Mouse (Mus musculus) testis, adult 2 months (tissue): ENCODE results near the gene Skint1. TPM values are rescaled to one million over a fixed set of nuclear protein-coding genes. Genes with fewer than 3 reads are reported as not detected.
"Not testable (repeated sequence)": the region's sequence is repeated elsewhere in the genome, so short reads cannot be mapped to it uniquely, and the experiment has no call there.

Experiments
- H3K27ac ChIP-seq: fragments of 200-500 bp; 2 replicates; pipeline ENCODE4 v1.5.1; 2012; ENCODE audit warnings: low read depth, low read length; ENCODE audit not compliant: control insufficient read depth, insufficient read depth
- H3K27me3 ChIP-seq: fragments of 200-500 bp; 2 replicates; pipeline ENCODE4 v1.6.1; 2012; ENCODE audit warnings: mild to moderate bottlenecking, low read length, moderate library complexity; ENCODE audit not compliant: control insufficient read depth, insufficient read depth
- H3K36me3 ChIP-seq: fragments of 200-500 bp; 2 replicates; pipeline ENCODE4 v1.6.1; 2012; ENCODE audit warnings: mild to moderate bottlenecking, low read length; ENCODE audit not compliant: control insufficient read depth, insufficient read depth
- H3K4me1 ChIP-seq: fragments of 200-500 bp; 2 replicates; pipeline ENCODE4 v1.6.1; 2012; ENCODE audit warnings: low read length; ENCODE audit not compliant: control insufficient read depth, insufficient read depth
- H3K4me3 ChIP-seq: fragments of 200-500 bp; 2 replicates; pipeline ENCODE4 v1.5.1; 2012; ENCODE audit warnings: low read depth, mild to moderate bottlenecking, low read length, moderate library complexity, mixed read lengths; ENCODE audit not compliant: control insufficient read depth
- CTCF ChIP-seq: fragments of 200-500 bp; IDR thresholded peaks from 2 replicates; pipeline ENCODE4 v1.5.1; 2012; ENCODE audit warnings: low read depth, mild to moderate bottlenecking, inconsistent platforms, low read length, moderate library complexity; ENCODE audit not compliant: control insufficient read depth, insufficient read depth, insufficient replicate concordance
- POLR2A ChIP-seq: fragments of 200-500 bp; IDR thresholded peaks from 2 replicates; pipeline ENCODE4 v1.6.1; 2012; ENCODE audit warnings: low read depth, mild to moderate bottlenecking, inconsistent platforms, low read length, moderate library complexity; ENCODE audit not compliant: control insufficient read depth
- polyA plus RNA-seq: library from polyadenylated mRNA; depleted of rRNA; stranded (reverse); fragments of >200 nt; gene quantifications from 2 replicates; pipeline ENCODE4 v1.2.3, GENCODE M21; 2012; rRNA removed

Skint1 gene
- polyA plus RNA-seq, result not detected in 2 replicates

DNA sequence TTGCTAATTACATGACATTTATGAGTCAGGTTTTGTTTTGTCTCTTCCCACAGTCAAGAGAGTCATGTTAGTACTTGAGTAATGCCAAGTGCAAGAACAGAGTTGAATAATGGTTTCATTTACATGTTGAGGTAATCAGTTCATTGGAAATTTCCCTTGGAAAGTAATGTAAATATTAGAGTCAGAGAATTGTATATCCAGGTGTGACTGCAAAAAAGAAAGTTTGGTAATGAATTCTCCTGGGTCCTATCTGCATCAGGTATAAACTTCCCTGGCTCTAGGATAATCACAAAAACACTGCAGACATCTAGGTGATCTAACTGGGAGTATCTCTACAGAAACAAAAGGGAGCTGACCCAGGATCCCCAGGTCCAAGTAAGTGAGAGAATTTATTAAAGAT, at the start of gene Skint1:
Skint1 (plus strand) TSS at position 301 of the 400 bp plus-strand sequence.
- H3K36me3 ChIP-seq, result no peaks in the 10 kb centered on the region
- no peaks in the 10 kb centered on the region for H3K4me1 ChIP-seq
- no peaks in the 10 kb centered on the region for H3K27me3 ChIP-seq
- H3K27ac ChIP-seq, result no peak within 1 kb of the TSS
- TF ChIP-seq CTCF (no peak), POLR2A (no peak)
- H3K4me3 ChIP-seq, result no peak within 1 kb of the TSS

DNA sequence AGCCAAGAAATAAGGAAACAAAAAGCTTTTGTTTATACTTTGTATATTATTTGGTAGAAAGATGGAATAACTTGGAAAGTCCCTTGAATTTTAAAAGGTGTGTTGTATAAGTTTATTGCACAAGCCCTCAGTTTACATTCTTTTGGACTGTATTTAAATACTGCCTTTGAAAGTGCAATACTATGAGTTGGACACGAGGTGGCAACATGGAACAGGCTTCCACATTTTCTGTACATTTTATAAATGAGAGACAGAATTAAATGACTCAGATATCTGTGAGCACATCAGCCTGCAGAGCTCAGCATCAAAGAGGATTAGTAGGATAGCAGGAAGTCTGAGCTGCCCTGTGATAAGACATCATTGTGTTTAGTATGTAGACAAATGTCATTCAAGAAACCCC, 44.8 kb upstream of the Skint1 start:
- Histone ChIP-seq H3K27me3 (no peaks in the 10 kb centered on the region), H3K4me3 (no peak overlapping the region), H3K36me3 (no peaks in the 10 kb centered on the region), H3K27ac (no peak overlapping the region), H3K4me1 (no peaks in the 10 kb centered on the region)
- TF ChIP-seq CTCF (no peak), POLR2A (no peak)

DNA sequence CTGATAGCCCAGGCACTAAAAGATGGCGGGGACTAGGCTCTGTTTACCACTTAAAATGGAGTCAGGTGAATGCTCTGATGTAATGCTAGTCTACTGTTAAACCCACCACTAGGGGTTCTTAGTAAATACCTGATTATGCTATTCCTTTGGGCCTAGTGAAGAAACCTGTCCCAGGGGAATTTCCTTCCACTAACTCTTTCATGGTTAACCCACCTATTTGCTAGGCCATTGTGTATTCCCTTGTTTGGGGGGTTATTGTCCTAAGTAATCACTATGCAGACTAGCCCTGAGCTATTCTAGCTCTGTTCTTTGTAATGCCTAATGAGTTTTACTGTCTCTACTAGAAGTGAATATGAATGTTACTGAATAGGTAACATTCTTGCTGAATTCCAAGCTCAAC, 42.8 kb upstream of the Skint1 start:
- not testable (repeated sequence) for H3K36me3 ChIP-seq, H3K27me3 ChIP-seq, H3K27ac ChIP-seq, H3K4me1 ChIP-seq, H3K4me3 ChIP-seq

DNA sequence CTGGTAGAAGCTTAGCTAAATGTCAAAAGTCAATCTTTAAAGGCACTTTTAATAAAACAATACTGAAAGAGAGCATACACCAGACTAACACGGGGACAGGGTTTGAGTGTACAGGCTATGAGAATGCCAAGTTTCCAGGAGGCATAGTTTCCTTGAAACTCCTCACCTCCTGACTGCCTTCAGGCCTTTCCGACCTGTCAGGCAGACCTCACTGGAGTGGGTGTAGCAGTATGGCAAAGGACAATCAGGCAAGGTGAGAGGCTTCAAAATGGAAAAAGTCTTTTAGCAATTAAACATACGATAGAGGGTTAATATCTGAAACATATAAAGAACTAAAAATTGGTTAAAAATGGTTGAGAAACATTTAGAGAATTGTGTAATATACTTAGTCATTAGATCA, 42.4 kb upstream of the Skint1 start:
- no peak overlapping the region for H3K27ac ChIP-seq
- H3K4me3 ChIP-seq, result no peak overlapping the region
- H3K4me1 ChIP-seq, result no peaks in the 10 kb centered on the region
- H3K27me3 ChIP-seq, result no peaks in the 10 kb centered on the region
- no peaks in the 10 kb centered on the region for H3K36me3 ChIP-seq
- no peak for TF ChIP-seq POLR2A
- no peak for TF ChIP-seq CTCF

DNA sequence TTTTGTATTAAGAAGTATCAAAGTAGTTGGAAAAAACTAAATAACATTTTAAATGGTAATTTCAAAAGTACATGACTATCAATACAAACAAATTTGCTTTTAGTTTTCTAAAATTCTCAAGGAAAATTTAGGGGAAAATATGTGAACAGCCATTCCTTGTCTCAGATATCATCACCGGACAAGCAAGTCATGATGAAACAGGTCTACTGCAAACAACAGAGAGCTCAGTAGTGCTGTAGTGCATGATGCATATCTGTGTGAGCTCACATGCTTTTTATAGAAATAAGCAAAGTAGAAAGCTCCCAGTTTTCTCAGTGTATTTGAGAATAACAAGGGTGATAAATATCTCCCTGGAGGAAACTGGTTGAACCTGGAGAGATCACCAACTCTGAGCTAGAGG, 33.4 kb upstream of the Skint1 start, which contains the start of gene Skint7:
Skint7 (plus strand) TSS at position 301 of the 400 bp plus-strand sequence.
- no peaks in the 10 kb centered on the region for H3K36me3 ChIP-seq
- H3K4me3 ChIP-seq, result no peak within 1 kb of the TSS
- no peaks in the 10 kb centered on the region for H3K27me3 ChIP-seq
- H3K4me1 ChIP-seq, result no peaks in the 10 kb centered on the region
- no peak within 1 kb of the TSS for H3K27ac ChIP-seq
- no peak for TF ChIP-seq CTCF
- TF ChIP-seq POLR2A, result no peak

DNA sequence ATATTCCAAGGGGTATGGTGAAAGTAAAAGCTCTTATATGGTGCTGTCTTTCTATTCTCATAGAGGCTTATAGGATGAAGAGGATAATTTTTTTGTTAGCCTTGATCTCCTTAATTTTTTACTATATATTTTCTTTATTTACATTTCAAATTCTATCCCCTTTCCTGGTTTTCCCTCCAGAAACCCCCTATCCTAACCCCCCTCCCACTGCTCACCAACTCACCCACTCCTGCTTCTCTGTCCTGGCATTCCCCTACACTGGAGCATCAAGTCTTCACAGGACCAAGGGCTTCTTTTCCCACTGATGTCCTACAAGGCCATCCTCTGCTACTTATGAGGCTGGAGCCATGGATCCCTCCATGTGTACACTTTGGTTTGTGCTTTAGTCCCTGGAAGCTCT, 65.6 kb downstream of the Skint1 start, which contains the start of gene Skint4:
Skint4 (plus strand) TSS at position 301 of the 400 bp plus-strand sequence.
- H3K4me3 ChIP-seq, result no peak within 1 kb of the TSS
- TF ChIP-seq CTCF (no peak), POLR2A (no peak)
- no peak within 1 kb of the TSS for H3K27ac ChIP-seq
- H3K4me1 ChIP-seq, result no peaks in the 10 kb centered on the region
- H3K27me3 ChIP-seq, result no peaks in the 10 kb centered on the region
- H3K36me3 ChIP-seq, result no peaks in the 10 kb centered on the region

Other genes with a start within 250 kb of the Skint1 start
- gene Slc5a9, start 103.4 kb upstream of the Skint1 start, polyA plus RNA-seq, result 0.91 and 0.99 TPM in 2 replicates
- gene Skint8, start 86.9 kb upstream of the Skint1 start, polyA plus RNA-seq, result 0.25 and 0.69 TPM in 2 replicates
- gene Skint7, start 33.3 kb upstream of the Skint1 start, polyA plus RNA-seq, result 0.10 TPM in 1 of 2 replicates, not detected in the other
- not detected in 2 replicates for gene Skint4, start 65.7 kb downstream of the Skint1 start, polyA plus RNA-seq
- gene Skint3, start 226.0 kb downstream of the Skint1 start, polyA plus RNA-seq, result 0.06 TPM in 2 replicates